ENCODE assay signal across 30 mouse cellular contexts in genomic region chr4:141816267-141816666, GRCm38 (mm10). TPM values are rescaled to one million over a fixed set of nuclear protein-coding genes. Genes with fewer than 3 reads are reported as not detected.
DNase-seq lines count a peak whose midpoint lies in the region; ATAC-seq and TF ChIP-seq lines count a peak whose summit lies in the region.
"Had no signal": no experiment of that assay in that cellular context is flagged by ENCODE, and none has a peak within 500 bp of the region (broad histone marks: within the 10 kb centered on the region; RNA-seq: fewer than 3 reads in every experiment).

No protein-coding gene starts in this region.

- no peak overlapping the region for H3K4me3 ChIP-seq in forebrain, embryonic 10.5 days
- H3K4me3 ChIP-seq in forebrain, embryonic 11.5 days (ENCODE audit: low read depth, low read length) = no peak overlapping the region
- no peak overlapping the region for H3K4me3 ChIP-seq in neural tube, embryonic 13.5 days
- no peak overlapping the region for H3K4me3 ChIP-seq in neural tube, embryonic 15.5 days (replicated peaks)
- no peak overlapping the region for H3K4me3 ChIP-seq in hindbrain, postnatal 0 days (ENCODE audit: low read length)
- no peak overlapping the region for H3K4me3 ChIP-seq in midbrain, postnatal 0 days (ENCODE audit: low read depth, low read length)
- no peak overlapping the region for H3K4me3 ChIP-seq in kidney, embryonic 16.5 days (ENCODE audit: low read length)
- H3K4me3 ChIP-seq: limb, embryonic 12.5 days had no signal

- no peak for ATAC-seq in forebrain, embryonic 11.5 days (replicated peaks; ENCODE audit: low FRiP score)
- ATAC-seq in neural tube, embryonic 13.5 days (ENCODE audit: low read depth) = no peak
- ATAC-seq in neural tube, embryonic 15.5 days (ENCODE audit: low FRiP score) = no peak
- peak; percentile 41 for ATAC-seq in hindbrain, postnatal 0 days
- ATAC-seq in midbrain, postnatal 0 days (ENCODE audit: low FRiP score) = no peak
- no peak for ATAC-seq in kidney, embryonic 16.5 days (ENCODE audit: low FRiP score, low TSS enrichment)
- ATAC-seq in cerebellum, adult (ENCODE audit: insufficient number of reproducible peaks, low FRiP score, low TSS enrichment) = no peak
- ATAC-seq: CD4-positive, CD25-positive, alpha-beta regulatory T cell, adult 4 months; forebrain, postnatal 0 days; inflammation-experienced regulatory T-cells, adult 6 months; liver, postnatal 0 days; lung, postnatal 0 days had no signal

- peaks cover 16% of the 10 kb centered on the region for H3K4me1 ChIP-seq in forebrain, embryonic 10.5 days
- H3K4me1 ChIP-seq in forebrain, embryonic 11.5 days (replicated peaks; ENCODE audit: control insufficient read depth, insufficient read depth, low read length) = 0 out of 2 replicates have a peak, but pooled peaks cover 2% of the 10 kb centered on the region
- peaks cover 5% of the 10 kb centered on the region for H3K4me1 ChIP-seq in neural tube, embryonic 13.5 days (replicated peaks)
- H3K4me1 ChIP-seq in neural tube, embryonic 15.5 days = peaks cover 3% of the 10 kb centered on the region; the same call in 1 of the 2 replicates
- no peaks in the 10 kb centered on the region for H3K4me1 ChIP-seq in hindbrain, postnatal 0 days (ENCODE audit: insufficient read depth, low read length)
- H3K4me1 ChIP-seq in midbrain, postnatal 0 days (ENCODE audit: insufficient read depth, low read length) = no peaks in the 10 kb centered on the region
- H3K4me1 ChIP-seq in kidney, embryonic 16.5 days (ENCODE audit: insufficient read depth, low read length) = no peaks in the 10 kb centered on the region

- no peak for DNase-seq in forebrain, embryonic 10.5 days (ENCODE audit: extremely low spot score, low spot score)
- DNase-seq in forebrain, embryonic 11.5 days (ENCODE audit: low spot score) = no peak
- peak; percentile 25 for DNase-seq in hindbrain, postnatal 0 days (ENCODE audit: low spot score)
- peak; percentile 26 for DNase-seq in midbrain, postnatal 0 days (ENCODE audit: low spot score)
- DNase-seq: adrenal gland, postnatal 36 days; cerebellum, adult 11-12 months; cerebellum, postnatal 36 days; embryo, embryonic 11 days; forebrain, postnatal 0 days; gastrocnemius, postnatal 36 days; heart, postnatal 36 days; kidney, adult 18-20 months; liver, postnatal 0 days; right cerebral cortex, postnatal 4 days; thymus, postnatal 14 days had no signal

- no peaks in the 10 kb centered on the region for H3K27me3 ChIP-seq in forebrain, embryonic 10.5 days (ENCODE audit: poor library complexity, severe bottlenecking)
- H3K27me3 ChIP-seq in forebrain, embryonic 11.5 days (ENCODE audit: control insufficient read depth, insufficient read depth, low read length) = no peaks in the 10 kb centered on the region
- no peaks in the 10 kb centered on the region for H3K27me3 ChIP-seq in neural tube, embryonic 13.5 days
- no peaks in the 10 kb centered on the region for H3K27me3 ChIP-seq in neural tube, embryonic 15.5 days (replicated peaks)
- H3K27me3 ChIP-seq in hindbrain, postnatal 0 days (ENCODE audit: insufficient read depth, low read length) = no peaks in the 10 kb centered on the region
- no peaks in the 10 kb centered on the region for H3K27me3 ChIP-seq in midbrain, postnatal 0 days (ENCODE audit: insufficient read depth, low read length)
- H3K27me3 ChIP-seq in kidney, embryonic 16.5 days (ENCODE audit: insufficient read depth, low read length) = no peaks in the 10 kb centered on the region
- H3K27me3 ChIP-seq: limb, embryonic 12.5 days had no signal

- H3K9ac ChIP-seq in forebrain, embryonic 11.5 days (ENCODE audit: low read length) = no peak overlapping the region
- no peak overlapping the region for H3K9ac ChIP-seq in neural tube, embryonic 13.5 days
- no peak overlapping the region for H3K9ac ChIP-seq in neural tube, embryonic 15.5 days (replicated peaks)
- H3K9ac ChIP-seq in hindbrain, postnatal 0 days (replicated peaks; ENCODE audit: low read length) = no peak overlapping the region
- no peak overlapping the region for H3K9ac ChIP-seq in midbrain, postnatal 0 days (replicated peaks; ENCODE audit: low read length, poor library complexity, severe bottlenecking)
- H3K9ac ChIP-seq in kidney, embryonic 16.5 days (replicated peaks; ENCODE audit: low read length) = no peak overlapping the region
- H3K9ac ChIP-seq: forebrain, postnatal 0 days; limb, embryonic 12.5 days; liver, postnatal 0 days had no signal

- peaks cover 50% of the 10 kb centered on the region for H3K36me3 ChIP-seq in forebrain, embryonic 10.5 days (replicated peaks)
- no peaks in the 10 kb centered on the region for H3K36me3 ChIP-seq in forebrain, embryonic 11.5 days (ENCODE audit: control insufficient read depth, insufficient read depth, low read length)
- H3K36me3 ChIP-seq in neural tube, embryonic 13.5 days = peaks cover 48% of the 10 kb centered on the region
- peaks cover 38% of the 10 kb centered on the region for H3K36me3 ChIP-seq in neural tube, embryonic 15.5 days
- H3K36me3 ChIP-seq in hindbrain, postnatal 0 days (ENCODE audit: insufficient read depth, low read length) = peaks cover 43% of the 10 kb centered on the region
- H3K36me3 ChIP-seq in midbrain, postnatal 0 days (ENCODE audit: insufficient read depth, low read length) = peaks cover 28% of the 10 kb centered on the region
- H3K36me3 ChIP-seq in kidney, embryonic 16.5 days (ENCODE audit: insufficient read depth, low read length) = peaks cover 22% of the 10 kb centered on the region; the same call in 1 of the 2 replicates

- H3K9me3 ChIP-seq in forebrain, embryonic 10.5 days = no peaks in the 10 kb centered on the region
- H3K9me3 ChIP-seq in forebrain, embryonic 11.5 days (ENCODE audit: control insufficient read depth, low read length) = no peaks in the 10 kb centered on the region
- no peaks in the 10 kb centered on the region for H3K9me3 ChIP-seq in neural tube, embryonic 13.5 days
- no peaks in the 10 kb centered on the region for H3K9me3 ChIP-seq in neural tube, embryonic 15.5 days (replicated peaks)
- H3K9me3 ChIP-seq in hindbrain, postnatal 0 days (ENCODE audit: low read length) = no peaks in the 10 kb centered on the region
- no peaks in the 10 kb centered on the region for H3K9me3 ChIP-seq in midbrain, postnatal 0 days (ENCODE audit: low read length)
- no peaks in the 10 kb centered on the region for H3K9me3 ChIP-seq in kidney, embryonic 16.5 days (ENCODE audit: low read length)
- H3K9me3 ChIP-seq: limb, embryonic 12.5 days had no signal

- WGBS in forebrain, embryonic 10.5 days = 84% methylated on average over 7 of the region's 7 CpGs
- WGBS in forebrain, embryonic 11.5 days = 89% methylated on average over 7 of the region's 7 CpGs
- 82% methylated on average over 7 of the region's 7 CpGs for WGBS in neural tube, embryonic 13.5 days
- 79% methylated on average over 7 of the region's 7 CpGs for WGBS in neural tube, embryonic 15.5 days
- WGBS in hindbrain, postnatal 0 days = 65% methylated on average over 7 of the region's 7 CpGs
- WGBS in midbrain, postnatal 0 days = 71% methylated on average over 7 of the region's 7 CpGs
- 87% methylated on average over 7 of the region's 7 CpGs for whole genome bisulfite sequencing in kidney, embryonic 16.5 days

- TF ChIP-seq CTCF in hindbrain, postnatal 0 days (IDR thresholded peaks at IDR 0.05; ENCODE audit: low read depth) = no peak
- TF ChIP-seq CTCF in midbrain, postnatal 0 days (IDR thresholded peaks at IDR 0.05) = no peak

- peak overlapping the region; percentile 53 for H3K27ac ChIP-seq in forebrain, embryonic 10.5 days
- H3K27ac ChIP-seq in forebrain, embryonic 11.5 days (ENCODE audit: low read depth, low read length) = no peak overlapping the region
- peak overlapping the region; percentile 65 for H3K27ac ChIP-seq in neural tube, embryonic 13.5 days (replicated peaks)
- H3K27ac ChIP-seq in neural tube, embryonic 15.5 days (replicated peaks) = no peak overlapping the region
- no peak overlapping the region for H3K27ac ChIP-seq in hindbrain, postnatal 0 days
- no peak overlapping the region for H3K27ac ChIP-seq in midbrain, postnatal 0 days (ENCODE audit: low read depth, low read length)
- no peak overlapping the region for H3K27ac ChIP-seq in kidney, embryonic 16.5 days (ENCODE audit: low read length)
- H3K27ac ChIP-seq: kidney, postnatal 0 days; limb, embryonic 12.5 days had no signal

- no peak overlapping the region for H3K4me2 ChIP-seq in forebrain, embryonic 11.5 days (ENCODE audit: low read depth, low read length, severe bottlenecking)
- no peak overlapping the region for H3K4me2 ChIP-seq in neural tube, embryonic 13.5 days
- no peak overlapping the region for H3K4me2 ChIP-seq in neural tube, embryonic 15.5 days
- H3K4me2 ChIP-seq in hindbrain, postnatal 0 days (ENCODE audit: low read depth, low read length) = no peak overlapping the region
- H3K4me2 ChIP-seq in midbrain, postnatal 0 days (ENCODE audit: low read depth, low read length, poor library complexity, severe bottlenecking) = no peak overlapping the region
- no peak overlapping the region for H3K4me2 ChIP-seq in kidney, embryonic 16.5 days (replicated peaks; ENCODE audit: low read depth, low read length)
- H3K4me2 ChIP-seq: limb, embryonic 12.5 days; liver, embryonic 11.5 days had no signal

RNA-seq across cellular contexts. Expression of gene Cela2a, which starts 9.7 kb away (rescaled TPM):
- not detected in 2 replicates for polyA plus RNA-seq in forebrain, embryonic 10.5 days (2016; fragmentation: Nextera tagmentation; extraction: Ambion mirVana)
- not detected in 2 replicates for polyA plus RNA-seq in forebrain, embryonic 11.5 days (2014; fragmentation: Nextera tagmentation; extraction: Ambion mirVana)
- polyA plus RNA-seq in neural tube, embryonic 13.5 days (2015; fragmentation: Nextera tagmentation; extraction: Ambion mirVana) = not detected in 2 replicates
- polyA plus RNA-seq in neural tube, embryonic 15.5 days (2015; fragmentation: Nextera tagmentation; extraction: Ambion mirVana) = 1.3 TPM in 1 of 2 replicates, not detected in the other
- not detected in 2 replicates for total RNA-seq in hindbrain, postnatal 0 days (2014; rRNA removed)
- polyA plus RNA-seq in hindbrain, postnatal 0 days (2015; fragmentation: Nextera tagmentation; extraction: Ambion mirVana) = 0.23 and 0.26 TPM in 2 replicates
- total RNA-seq in midbrain, postnatal 0 days (2014; rRNA removed) = not detected in 2 replicates
- polyA plus RNA-seq in midbrain, postnatal 0 days (2015; fragmentation: Nextera tagmentation; extraction: Ambion mirVana) = not detected in 2 replicates
- polyA plus RNA-seq in kidney, embryonic 16.5 days (2015; fragmentation: Nextera tagmentation; extraction: Ambion mirVana) = 0.17 TPM in 1 of 2 replicates, not detected in the other
- total RNA-seq: adrenal gland, postnatal 36 days; forebrain, postnatal 0 days; gastrocnemius, postnatal 36 days; heart, postnatal 36 days; layer of hippocampus, postnatal 14 days had no signal
- polyA plus RNA-seq: CD4-positive, CD25-positive, alpha-beta regulatory T cell, adult 4 months; heart, embryonic 14.5 days; inflammation-experienced regulatory T-cells, adult 6 months; limb, embryonic 12.5 days; liver, embryonic 11.5 days; lung, postnatal 0 days; stomach, embryonic 14.5 days had no signal

RNA-seq across cellular contexts. Expression of gene Casp9, which starts 22.9 kb away (rescaled TPM):
- 23.4 and 24.8 TPM in 2 replicates for polyA plus RNA-seq in forebrain, embryonic 10.5 days (2016; fragmentation: Nextera tagmentation; extraction: Ambion mirVana)
- 20.4 and 21.2 TPM in 2 replicates for polyA plus RNA-seq in forebrain, embryonic 11.5 days (2014; fragmentation: Nextera tagmentation; extraction: Ambion mirVana)
- 19.8 and 22.9 TPM in 2 replicates for polyA plus RNA-seq in neural tube, embryonic 13.5 days (2015; fragmentation: Nextera tagmentation; extraction: Ambion mirVana)
- 19.2 and 20.1 TPM in 2 replicates for polyA plus RNA-seq in neural tube, embryonic 15.5 days (2015; fragmentation: Nextera tagmentation; extraction: Ambion mirVana)
- 25.9 and 29.1 TPM in 2 replicates for total RNA-seq in hindbrain, postnatal 0 days (2014; rRNA removed)
- polyA plus RNA-seq in hindbrain, postnatal 0 days (2015; fragmentation: Nextera tagmentation; extraction: Ambion mirVana) = 17.9 and 20.3 TPM in 2 replicates
- total RNA-seq in midbrain, postnatal 0 days (2014; rRNA removed) = 26.9 and 27.0 TPM in 2 replicates
- polyA plus RNA-seq in midbrain, postnatal 0 days (2015; fragmentation: Nextera tagmentation; extraction: Ambion mirVana) = 17.6 and 19.7 TPM in 2 replicates
- 30.2 and 31.8 TPM in 2 replicates for polyA plus RNA-seq in kidney, embryonic 16.5 days (2015; fragmentation: Nextera tagmentation; extraction: Ambion mirVana)

RNA-seq across cellular contexts. Expression of gene Dnajc16, which starts 25.5 kb away (rescaled TPM):
- 4.8 TPM in 2 replicates for polyA plus RNA-seq in forebrain, embryonic 10.5 days (2016; fragmentation: Nextera tagmentation; extraction: Ambion mirVana)
- polyA plus RNA-seq in forebrain, embryonic 11.5 days (2014; fragmentation: Nextera tagmentation; extraction: Ambion mirVana) = 4.2 and 4.3 TPM in 2 replicates
- 6.0 and 6.6 TPM in 2 replicates for polyA plus RNA-seq in neural tube, embryonic 13.5 days (2015; fragmentation: Nextera tagmentation; extraction: Ambion mirVana)
- polyA plus RNA-seq in neural tube, embryonic 15.5 days (2015; fragmentation: Nextera tagmentation; extraction: Ambion mirVana) = 6.2 TPM in 2 replicates
- total RNA-seq in hindbrain, postnatal 0 days (2014; rRNA removed) = 17.5 and 21.0 TPM in 2 replicates
- 6.1 and 6.8 TPM in 2 replicates for polyA plus RNA-seq in hindbrain, postnatal 0 days (2015; fragmentation: Nextera tagmentation; extraction: Ambion mirVana)
- total RNA-seq in midbrain, postnatal 0 days (2014; rRNA removed) = 18.2 and 20.5 TPM in 2 replicates
- 7.0 and 7.2 TPM in 2 replicates for polyA plus RNA-seq in midbrain, postnatal 0 days (2015; fragmentation: Nextera tagmentation; extraction: Ambion mirVana)
- 5.4 and 5.8 TPM in 2 replicates for polyA plus RNA-seq in kidney, embryonic 16.5 days (2015; fragmentation: Nextera tagmentation; extraction: Ambion mirVana)

RNA-seq across cellular contexts. Expression of gene Ctrc, which starts 29.9 kb away (rescaled TPM):
- not detected in 2 replicates for polyA plus RNA-seq in forebrain, embryonic 10.5 days (2016; fragmentation: Nextera tagmentation; extraction: Ambion mirVana)
- not detected in 2 replicates for polyA plus RNA-seq in forebrain, embryonic 11.5 days (2014; fragmentation: Nextera tagmentation; extraction: Ambion mirVana)
- not detected in 2 replicates for polyA plus RNA-seq in neural tube, embryonic 13.5 days (2015; fragmentation: Nextera tagmentation; extraction: Ambion mirVana)
- polyA plus RNA-seq in neural tube, embryonic 15.5 days (2015; fragmentation: Nextera tagmentation; extraction: Ambion mirVana) = not detected in 2 replicates
- total RNA-seq in hindbrain, postnatal 0 days (2014; rRNA removed) = not detected in 2 replicates
- not detected in 2 replicates for polyA plus RNA-seq in hindbrain, postnatal 0 days (2015; fragmentation: Nextera tagmentation; extraction: Ambion mirVana)
- total RNA-seq in midbrain, postnatal 0 days (2014; rRNA removed) = not detected in 2 replicates
- not detected in 2 replicates for polyA plus RNA-seq in midbrain, postnatal 0 days (2015; fragmentation: Nextera tagmentation; extraction: Ambion mirVana)
- not detected in 2 replicates for polyA plus RNA-seq in kidney, embryonic 16.5 days (2015; fragmentation: Nextera tagmentation; extraction: Ambion mirVana)
- total RNA-seq: adrenal gland, postnatal 36 days; forebrain, postnatal 0 days; gastrocnemius, adult 18-20 months; gastrocnemius, postnatal 36 days; heart, adult 8-10 months; heart, postnatal 36 days; layer of hippocampus, postnatal 14 days had no signal
- polyA plus RNA-seq: CD4-positive, CD25-positive, alpha-beta regulatory T cell, adult 4 months; forebrain, postnatal 0 days; heart, embryonic 14.5 days; inflammation-experienced regulatory T-cells, adult 6 months; kidney, postnatal 0 days; limb, embryonic 12.5 days; liver, embryonic 11.5 days; liver, postnatal 0 days; lung, postnatal 0 days; stomach, embryonic 14.5 days had no signal

RNA-seq across cellular contexts. Expression of gene Efhd2, which starts 58.5 kb away (rescaled TPM):
- polyA plus RNA-seq in forebrain, embryonic 10.5 days (2016; fragmentation: Nextera tagmentation; extraction: Ambion mirVana) = 39.5 and 41.5 TPM in 2 replicates
- 43.4 and 45.3 TPM in 2 replicates for polyA plus RNA-seq in forebrain, embryonic 11.5 days (2014; fragmentation: Nextera tagmentation; extraction: Ambion mirVana)
- polyA plus RNA-seq in neural tube, embryonic 13.5 days (2015; fragmentation: Nextera tagmentation; extraction: Ambion mirVana) = 65.7 and 67.1 TPM in 2 replicates
- 75.6 and 85.4 TPM in 2 replicates for polyA plus RNA-seq in neural tube, embryonic 15.5 days (2015; fragmentation: Nextera tagmentation; extraction: Ambion mirVana)
- 39.4 and 49.2 TPM in 2 replicates for total RNA-seq in hindbrain, postnatal 0 days (2014; rRNA removed)
- 62.5 and 64.8 TPM in 2 replicates for polyA plus RNA-seq in hindbrain, postnatal 0 days (2015; fragmentation: Nextera tagmentation; extraction: Ambion mirVana)
- total RNA-seq in midbrain, postnatal 0 days (2014; rRNA removed) = 38.8 TPM in 2 replicates
- polyA plus RNA-seq in midbrain, postnatal 0 days (2015; fragmentation: Nextera tagmentation; extraction: Ambion mirVana) = 49.0 and 54.8 TPM in 2 replicates
- polyA plus RNA-seq in kidney, embryonic 16.5 days (2015; fragmentation: Nextera tagmentation; extraction: Ambion mirVana) = 58.5 and 62.4 TPM in 2 replicates

Comparison
In these comparisons a context has a peak if more than half of its experiments do, and no peak if none do; other contexts are left out.
1. H3K27ac ChIP-seq: peak in forebrain, embryonic 10.5 days (single experiment) and neural tube, embryonic 13.5 days (single experiment); none in forebrain, embryonic 11.5 days (single experiment), neural tube, embryonic 15.5 days (single experiment), hindbrain, postnatal 0 days (single experiment), midbrain, postnatal 0 days (single experiment) and kidney, embryonic 16.5 days (single experiment).
2. DNase-seq: peak in hindbrain, postnatal 0 days (single experiment) and midbrain, postnatal 0 days (single experiment); none in forebrain, embryonic 10.5 days (single experiment) and forebrain, embryonic 11.5 days (single experiment).